Mouse (Mus musculus): ENCODE data around the gene Ttll8.

Ttll8 gene

GRCm38 (mm10) chr15:88859206-88859970, 94.8 kb downstream of the Ttll8 start:
- DNase-seq, result no peak

- no peak for DNase-seq
Measured at GRCm38 (mm10) chr15:88858707-88859106, 95.5 kb downstream of the Ttll8 start.

GRCm38 (mm10) chr15:88858141-88858541, 96.1 kb downstream of the Ttll8 start:
- DNase-seq, result no peak

GRCm38 (mm10) chr15:88857361-88857760, 96.9 kb downstream of the Ttll8 start:
- DNase-seq, result no peak

GRCm38 (mm10) chr15:88856613-88857012, 97.6 kb downstream of the Ttll8 start:
- DNase-seq, result no peak

- DNase-seq, result no peak
Measured at GRCm38 (mm10) chr15:88855896-88856417, 98.3 kb downstream of the Ttll8 start.

GRCm38 (mm10) chr15:88854969-88855830, 99.0 kb downstream of the Ttll8 start:
- no peak for DNase-seq

GRCm38 (mm10) chr15:88854119-88854968, 99.9 kb downstream of the Ttll8 start:
- DNase-seq, result no peak

GRCm38 (mm10) chr15:88853106-88853505, 101.1 kb downstream of the Ttll8 start:
- no peak for DNase-seq

- DNase-seq, result peak; percentile 72
Measured at GRCm38 (mm10) chr15:88851507-88852149, 102.6 kb downstream of the Ttll8 start.

- DNase-seq, result no peak
Measured at GRCm38 (mm10) chr15:88851076-88851475, 103.1 kb downstream of the Ttll8 start.

- peak; percentile 90 for DNase-seq
Measured at GRCm38 (mm10) chr15:88850146-88850826, 103.9 kb downstream of the Ttll8 start.

- DNase-seq, result no peak
Measured at GRCm38 (mm10) chr15:88849621-88850020, 104.6 kb downstream of the Ttll8 start.

GRCm38 (mm10) chr15:88848661-88849060, 105.6 kb downstream of the Ttll8 start:
- DNase-seq, result no peak

GRCm38 (mm10) chr15:88844966-88845365, 109.3 kb downstream of the Ttll8 start:
- no peak for DNase-seq

GRCm38 (mm10) chr15:88843486-88844097, 110.6 kb downstream of the Ttll8 start:
- no peak for DNase-seq

- no peak for DNase-seq
Measured at GRCm38 (mm10) chr15:88842300-88842673, 111.9 kb downstream of the Ttll8 start.

GRCm38 (mm10) chr15:88841580-88842299, 112.5 kb downstream of the Ttll8 start:
- DNase-seq, result no peak

- DNase-seq, result no peak
Measured at GRCm38 (mm10) chr15:88841160-88841559, 113.1 kb downstream of the Ttll8 start.

Measured in lung, postnatal 14 days (tissue).